Mouse (Mus musculus) spleen, adult 2 months (tissue): Measurements from ENCODE around the gene Ubash3a.

Experiments used
- CTCF ChIP-seq: fragments of 200-500 bp; IDR thresholded peaks from 2 replicates; pipeline ENCODE4 v1.5.1; 2011; ENCODE audit warnings: mild to moderate bottlenecking, inconsistent platforms; ENCODE audit not compliant: insufficient read depth, insufficient read length, insufficient replicate concordance; ENCODE audit errors: extremely low read depth
- POLR2A ChIP-seq: fragments of 200-500 bp; IDR thresholded peaks from 2 replicates; pipeline ENCODE4 v1.6.1; 2011; ENCODE audit warnings: low read depth, low read length, inconsistent platforms

DNA sequence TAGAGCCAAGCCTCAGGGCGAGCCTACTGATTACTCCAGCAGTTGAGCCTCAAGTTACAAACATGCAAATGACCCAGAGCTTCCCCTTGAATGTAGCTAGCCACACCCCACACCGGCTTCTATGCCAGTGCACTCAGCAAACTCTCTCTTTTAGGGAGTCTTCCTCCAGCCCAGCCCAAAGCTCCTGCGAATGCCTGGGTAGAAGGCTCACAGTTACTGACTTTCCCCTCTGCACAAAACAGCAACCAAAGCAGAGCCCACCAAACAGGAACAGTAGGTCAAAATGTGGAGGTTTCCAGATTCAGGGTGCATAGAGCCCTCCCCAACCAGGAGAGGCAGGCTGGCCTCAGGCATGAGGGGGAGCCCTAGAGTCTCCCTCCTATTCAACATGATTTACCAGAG lies 57.5 kb downstream of the Ubash3a start:
- TF ChIP-seq CTCF: no peak
- TF ChIP-seq POLR2A: no peak
